Mouse (Mus musculus): ENCODE measurements around the gene Olfr263. TPM values are rescaled to one million over a fixed set of nuclear protein-coding genes. Genes with fewer than 3 reads are reported as not detected.

The Olfr263 gene
- polyA plus RNA-seq, 1 experiment from 2014 or later: not detected

DNA sequence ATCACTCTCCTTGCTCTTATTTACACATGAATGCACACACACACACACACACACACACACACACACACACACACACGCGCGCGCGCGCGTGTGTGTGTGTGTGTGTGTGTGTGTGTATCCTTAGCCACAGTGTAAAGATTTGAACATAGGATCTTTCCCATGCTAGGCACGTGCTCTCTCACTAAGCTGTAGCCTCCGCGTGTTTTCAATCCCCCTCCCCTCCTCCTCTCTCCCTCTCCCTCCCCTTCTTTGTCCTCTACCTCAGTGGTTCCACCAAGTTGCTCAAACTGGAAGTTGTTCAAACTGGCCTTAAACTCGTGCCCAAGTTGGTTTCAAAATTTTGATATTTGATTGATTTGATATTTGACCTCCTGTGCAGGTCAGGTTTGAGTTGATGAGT, 47.3 kb downstream of the Olfr263 start:
- WGBS: 75% methylated on average over 11 of the region's 11 CpGs
- Histone ChIP-seq H3K9ac (replicated peaks; ENCODE audit: low read length) (no peak overlapping the region), H3K27ac (ENCODE audit: low read length) (no peak overlapping the region), H3K4me1 (ENCODE audit: insufficient read depth, low read length) (peaks cover 19% of the 10 kb centered on the region), H3K4me3 (ENCODE audit: low read length) (no peak overlapping the region), H3K4me2 (replicated peaks; ENCODE audit: low read depth, low read length) (no peak overlapping the region), H3K27me3 (ENCODE audit: insufficient read depth, low read length) (no peaks in the 10 kb centered on the region), H3K36me3 (ENCODE audit: insufficient read depth, low read length) (no peaks in the 10 kb centered on the region), H3K9me3 (ENCODE audit: low read length) (no peaks in the 10 kb centered on the region)
- no peak for ATAC-seq (ENCODE audit: low FRiP score, low TSS enrichment)

DNA sequence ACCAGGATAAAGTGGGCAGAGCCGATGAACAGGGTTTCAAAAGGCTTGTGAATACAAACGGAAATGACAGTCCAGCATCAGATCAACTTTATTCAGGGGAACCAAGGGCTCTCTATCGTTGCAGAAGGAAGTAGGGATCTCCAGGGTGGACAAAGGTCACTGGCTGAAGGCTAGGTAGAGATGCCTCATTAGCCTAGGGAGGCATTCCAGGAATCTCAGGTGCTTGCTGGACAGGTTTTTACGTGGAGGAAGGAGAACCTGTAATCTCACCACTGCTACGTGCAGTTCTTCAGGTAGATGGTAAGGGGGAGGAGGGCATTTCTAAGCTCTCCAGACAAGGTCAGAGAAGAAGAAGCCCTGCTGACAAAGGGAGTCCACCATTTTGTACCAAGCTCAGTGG, 48.2 kb downstream of the Olfr263 start:
- Histone ChIP-seq H3K27ac (ENCODE audit: low read length) (peak overlapping the region; percentile 61), H3K9ac (replicated peaks; ENCODE audit: low read length) (no peak overlapping the region), H3K9me3 (ENCODE audit: low read length) (no peaks in the 10 kb centered on the region), H3K4me1 (ENCODE audit: insufficient read depth, low read length) (peaks cover 28% of the 10 kb centered on the region), H3K4me2 (replicated peaks; ENCODE audit: low read depth, low read length) (no peak overlapping the region), H3K36me3 (ENCODE audit: insufficient read depth, low read length) (peaks cover 8% of the 10 kb centered on the region; the same call in 1 of the 2 replicates), H3K27me3 (ENCODE audit: insufficient read depth, low read length) (no peaks in the 10 kb centered on the region), H3K4me3 (ENCODE audit: low read length) (no peak overlapping the region)
- 65% methylated on average over 5 of the region's 5 CpGs for WGBS
- no peak for ATAC-seq (ENCODE audit: low FRiP score, low TSS enrichment)

DNA sequence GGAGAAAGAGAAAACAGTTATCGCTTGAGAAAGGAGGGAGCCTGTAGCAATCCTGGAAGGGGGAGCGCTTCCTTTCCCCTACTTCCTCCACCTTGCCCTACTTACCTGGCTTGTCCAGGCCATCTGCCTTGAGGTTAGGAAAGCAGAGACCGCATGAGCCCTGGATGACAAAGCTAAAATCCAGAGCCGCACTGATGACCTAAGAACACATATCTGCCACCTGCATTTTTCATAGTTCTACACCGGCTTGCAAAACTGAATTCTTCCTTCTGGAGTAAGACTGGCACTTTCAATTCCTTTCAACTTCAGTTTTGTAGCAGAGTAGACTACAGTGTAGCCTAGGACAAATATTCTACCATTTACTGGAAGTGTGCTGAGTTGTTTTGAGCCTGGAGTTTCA, 48.9 kb downstream of the Olfr263 start:
- Histone ChIP-seq H3K4me1 (ENCODE audit: insufficient read depth, low read length) (peaks cover 27% of the 10 kb centered on the region), H3K9me3 (ENCODE audit: low read length) (no peaks in the 10 kb centered on the region), H3K4me2 (replicated peaks; ENCODE audit: low read depth, low read length) (peak overlapping the region; percentile 85), H3K36me3 (ENCODE audit: insufficient read depth, low read length) (peaks cover 14% of the 10 kb centered on the region), H3K27me3 (ENCODE audit: insufficient read depth, low read length) (no peaks in the 10 kb centered on the region), H3K4me3 (ENCODE audit: low read length) (no peak overlapping the region; the same call in 1 of the 2 replicates), H3K27ac (ENCODE audit: low read length) (peak overlapping the region; percentile 61; the same call in 1 of the 2 replicates), H3K9ac (replicated peaks; ENCODE audit: low read length) (no peak overlapping the region)
- WGBS: 90% methylated on average over 5 of the region's 5 CpGs
- ATAC-seq (ENCODE audit: low FRiP score, low TSS enrichment): no peak

DNA sequence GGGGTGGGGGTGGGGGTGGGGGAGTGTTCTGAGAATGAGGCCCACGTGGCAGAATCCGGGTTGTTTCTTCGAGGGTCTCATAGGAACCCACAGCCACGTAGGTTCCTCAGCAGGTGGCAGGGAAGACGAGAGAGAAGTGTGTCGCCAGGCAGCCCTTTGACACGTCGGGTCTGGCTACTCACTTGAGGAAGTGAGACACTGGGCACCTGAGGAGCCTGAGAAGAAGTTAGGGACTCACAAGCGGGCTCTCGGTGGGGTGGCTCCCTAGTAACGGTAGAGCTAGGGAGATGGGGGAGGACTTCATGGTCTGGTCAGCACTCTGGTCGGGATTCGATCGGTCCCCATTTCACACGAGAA, 49.9 kb downstream of the Olfr263 start, which contains the start of gene Trim27:
Trim27 (plus strand) TSS at position 79 of the 357 bp plus-strand sequence.
- H3K4me2 ChIP-seq (replicated peaks; ENCODE audit: low read depth, low read length): peak within 1 kb of the TSS; percentile 85
- ATAC-seq (ENCODE audit: low FRiP score, low TSS enrichment): peak; percentile 47
- WGBS: 0% methylated on average over 15 of the region's 15 CpGs
- peaks cover 26% of the 10 kb centered on the region for H3K4me1 ChIP-seq (ENCODE audit: insufficient read depth, low read length)
- H3K27me3 ChIP-seq (ENCODE audit: insufficient read depth, low read length): no peaks in the 10 kb centered on the region
- H3K4me3 ChIP-seq (ENCODE audit: low read length): peak within 1 kb of the TSS; percentile 99
- H3K9ac ChIP-seq (replicated peaks; ENCODE audit: low read length): peak within 1 kb of the TSS; percentile 96
- peak within 1 kb of the TSS; percentile 98 for H3K27ac ChIP-seq (ENCODE audit: low read length)
- H3K36me3 ChIP-seq (ENCODE audit: insufficient read depth, low read length): peaks cover 24% of the 10 kb centered on the region
- H3K9me3 ChIP-seq (ENCODE audit: low read length): no peaks in the 10 kb centered on the region

DNA sequence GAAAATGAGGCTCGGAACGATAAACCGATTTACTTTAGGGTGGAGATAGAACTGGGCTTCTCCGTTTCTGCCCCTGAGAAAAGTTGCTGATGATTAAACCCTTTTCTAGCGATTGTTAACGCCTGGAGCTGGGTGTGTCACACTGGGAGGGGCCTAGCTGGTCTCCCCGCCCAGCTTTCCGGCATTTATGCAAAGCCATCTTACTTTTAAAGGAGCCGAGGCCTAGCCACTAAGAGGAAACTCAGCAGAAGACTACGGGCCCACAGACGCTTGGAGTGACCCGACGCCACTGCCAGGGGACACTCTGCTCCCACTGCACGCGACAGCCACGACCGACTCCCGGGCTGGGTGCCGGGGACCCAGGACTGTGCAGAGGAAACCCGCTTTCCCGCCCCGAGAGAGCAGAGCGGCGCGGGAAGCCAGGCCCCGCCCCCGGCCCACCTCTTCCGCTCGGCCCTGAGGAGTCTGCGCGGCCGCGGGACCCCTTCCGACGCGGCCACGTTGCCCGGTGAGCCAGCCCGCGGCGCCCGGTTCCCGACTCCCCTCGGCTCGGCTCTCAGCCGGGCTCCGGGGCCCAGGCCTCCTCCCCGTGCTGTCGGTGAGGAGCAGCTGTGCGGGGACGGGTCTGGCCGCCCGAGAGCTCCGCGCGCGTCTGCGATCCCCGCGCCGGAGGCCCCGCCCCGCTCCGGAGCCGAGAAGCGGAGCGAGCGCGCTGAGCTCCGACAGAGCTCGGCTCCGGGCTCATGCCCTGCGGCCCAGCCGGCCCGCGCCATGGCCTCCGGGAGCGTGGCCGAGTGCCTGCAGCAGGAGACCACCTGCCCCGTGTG, 50.5 kb downstream of the Olfr263 start:
- Histone ChIP-seq H3K27me3 (ENCODE audit: insufficient read depth, low read length) (no peaks in the 10 kb centered on the region), H3K36me3 (ENCODE audit: insufficient read depth, low read length) (peaks cover 27% of the 10 kb centered on the region), H3K9me3 (ENCODE audit: low read length) (no peaks in the 10 kb centered on the region), H3K4me2 (replicated peaks; ENCODE audit: low read depth, low read length) (peak overlapping the region; percentile 85), H3K9ac (replicated peaks; ENCODE audit: low read length) (peak overlapping the region; percentile 96), H3K4me3 (ENCODE audit: low read length) (peak overlapping the region; percentile 99), H3K4me1 (ENCODE audit: insufficient read depth, low read length) (peaks cover 26% of the 10 kb centered on the region), H3K27ac (ENCODE audit: low read length) (peak overlapping the region; percentile 98)
- ATAC-seq (ENCODE audit: low FRiP score, low TSS enrichment): peak; percentile 96
- WGBS: under 1% methylated on average over 57 of the region's 80 CpGs

DNA sequence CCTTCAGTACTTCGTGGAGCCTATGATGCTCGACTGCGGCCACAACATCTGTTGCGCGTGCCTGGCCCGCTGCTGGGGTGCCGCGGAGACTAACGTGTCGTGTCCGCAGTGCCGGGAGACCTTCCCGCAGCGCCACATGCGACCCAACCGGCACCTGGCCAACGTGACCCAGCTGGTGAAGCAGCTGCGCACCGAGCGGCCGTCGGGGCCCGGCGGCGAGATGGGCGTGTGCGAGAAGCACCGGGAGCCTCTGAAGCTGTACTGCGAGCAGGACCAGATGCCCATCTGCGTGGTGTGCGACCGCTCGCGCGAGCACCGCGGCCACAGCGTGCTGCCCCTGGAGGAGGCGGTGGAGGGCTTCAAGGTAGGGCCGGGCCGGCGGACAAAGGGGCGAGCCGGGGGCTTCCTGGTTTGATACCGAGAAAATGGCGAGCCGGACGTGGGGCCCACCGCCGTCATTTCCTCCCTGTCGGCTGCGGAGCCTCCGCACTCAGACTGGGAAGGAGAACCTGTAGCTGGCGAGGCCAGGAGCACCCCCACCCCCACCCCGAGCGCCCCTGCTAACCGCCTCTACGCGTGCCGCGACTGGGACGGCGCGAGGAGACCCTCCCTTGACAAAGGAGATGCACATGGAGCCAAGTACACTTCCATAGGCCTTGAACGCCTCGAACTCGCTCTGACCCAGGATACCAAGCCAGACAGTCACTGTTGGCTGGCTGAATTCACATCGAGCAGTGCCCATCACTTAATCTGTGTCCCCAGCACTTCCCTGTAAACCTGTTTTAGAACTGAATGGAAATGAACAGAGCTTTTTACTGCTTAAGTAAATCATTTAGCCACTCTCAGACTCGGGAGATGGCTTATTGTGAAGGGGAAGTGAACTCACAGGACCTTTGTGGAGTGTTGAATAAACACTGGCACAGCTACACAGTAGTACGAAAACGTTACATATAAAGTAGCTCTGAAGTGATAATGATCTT, 51.4 kb downstream of the Olfr263 start:
- peak overlapping the region; percentile 99 for H3K4me3 ChIP-seq (ENCODE audit: low read length)
- no peaks in the 10 kb centered on the region for H3K27me3 ChIP-seq (ENCODE audit: insufficient read depth, low read length)
- H3K4me2 ChIP-seq (replicated peaks; ENCODE audit: low read depth, low read length): peak overlapping the region; percentile 72
- no peaks in the 10 kb centered on the region for H3K9me3 ChIP-seq (ENCODE audit: low read length)
- under 1% methylated on average over 70 of the region's 71 CpGs for WGBS
- H3K36me3 ChIP-seq (ENCODE audit: insufficient read depth, low read length): peaks cover 36% of the 10 kb centered on the region
- peaks cover 26% of the 10 kb centered on the region for H3K4me1 ChIP-seq (ENCODE audit: insufficient read depth, low read length)
- H3K9ac ChIP-seq (replicated peaks; ENCODE audit: low read length): peak overlapping the region; percentile 96
- ATAC-seq (ENCODE audit: low FRiP score, low TSS enrichment): peak; percentile 60
- H3K27ac ChIP-seq (ENCODE audit: low read length): peak overlapping the region; percentile 98

DNA sequence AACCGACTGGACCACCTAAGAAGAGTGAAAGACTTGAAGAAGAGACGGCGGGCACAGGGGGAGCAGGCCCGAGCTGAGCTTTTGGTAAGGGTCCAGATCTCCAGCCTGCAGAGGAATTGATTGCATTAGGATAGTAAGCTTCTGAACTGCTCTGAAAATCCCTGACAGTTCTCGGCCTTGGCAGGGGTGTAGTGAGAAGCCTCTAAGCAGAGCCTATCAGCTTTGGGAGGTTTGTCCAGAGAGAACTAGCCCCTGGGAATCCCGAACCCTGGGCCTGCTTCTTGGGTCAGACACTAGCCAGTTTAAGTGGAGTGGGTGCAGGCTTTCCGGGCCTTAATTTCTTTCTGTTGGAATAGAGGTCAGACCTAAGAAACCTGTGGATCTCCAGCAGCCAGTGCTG, 52.6 kb downstream of the Olfr263 start:
- ATAC-seq (ENCODE audit: low FRiP score, low TSS enrichment): no peak
- Histone ChIP-seq H3K27ac (ENCODE audit: low read length) (no peak overlapping the region), H3K9me3 (ENCODE audit: low read length) (no peaks in the 10 kb centered on the region), H3K4me2 (replicated peaks; ENCODE audit: low read depth, low read length) (peak overlapping the region; percentile 72), H3K4me3 (ENCODE audit: low read length) (peak overlapping the region; percentile 99), H3K27me3 (ENCODE audit: insufficient read depth, low read length) (no peaks in the 10 kb centered on the region), H3K9ac (replicated peaks; ENCODE audit: low read length) (peak overlapping the region; percentile 58), H3K36me3 (ENCODE audit: insufficient read depth, low read length) (peaks cover 45% of the 10 kb centered on the region), H3K4me1 (ENCODE audit: insufficient read depth, low read length) (peaks cover 26% of the 10 kb centered on the region)
- WGBS: 72% methylated on average over 7 of the region's 7 CpGs

DNA sequence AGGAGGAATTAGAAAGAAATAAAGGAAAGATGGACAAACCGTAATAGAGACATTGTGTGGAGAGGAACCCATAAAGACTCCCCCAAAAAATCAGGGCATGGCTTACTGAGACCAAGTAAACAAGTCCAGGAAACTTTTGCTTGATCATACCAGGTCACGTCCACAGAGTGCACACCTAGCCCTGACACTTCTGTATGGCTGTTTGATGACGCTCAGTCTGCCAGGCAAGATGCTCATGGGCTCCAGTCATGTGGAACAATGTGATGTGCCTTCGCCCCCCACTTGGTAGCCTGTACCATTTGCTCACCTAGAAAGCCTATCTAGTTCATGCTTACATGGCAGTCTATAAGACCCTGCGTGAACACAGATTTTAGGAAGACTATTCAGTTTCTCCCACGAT, 53.6 kb downstream of the Olfr263 start:
- H3K4me2 ChIP-seq (replicated peaks; ENCODE audit: low read depth, low read length): no peak overlapping the region
- peaks cover 26% of the 10 kb centered on the region for H3K4me1 ChIP-seq (ENCODE audit: insufficient read depth, low read length)
- H3K4me3 ChIP-seq (ENCODE audit: low read length): no peak overlapping the region
- ATAC-seq (ENCODE audit: low FRiP score, low TSS enrichment): no peak
- H3K27ac ChIP-seq (ENCODE audit: low read length): no peak overlapping the region
- peaks cover 56% of the 10 kb centered on the region for H3K36me3 ChIP-seq (ENCODE audit: insufficient read depth, low read length)
- WGBS: 87% methylated on average over 6 of the region's 6 CpGs
- no peaks in the 10 kb centered on the region for H3K9me3 ChIP-seq (ENCODE audit: low read length)
- H3K9ac ChIP-seq (replicated peaks; ENCODE audit: low read length): no peak overlapping the region
- no peaks in the 10 kb centered on the region for H3K27me3 ChIP-seq (ENCODE audit: insufficient read depth, low read length)

DNA sequence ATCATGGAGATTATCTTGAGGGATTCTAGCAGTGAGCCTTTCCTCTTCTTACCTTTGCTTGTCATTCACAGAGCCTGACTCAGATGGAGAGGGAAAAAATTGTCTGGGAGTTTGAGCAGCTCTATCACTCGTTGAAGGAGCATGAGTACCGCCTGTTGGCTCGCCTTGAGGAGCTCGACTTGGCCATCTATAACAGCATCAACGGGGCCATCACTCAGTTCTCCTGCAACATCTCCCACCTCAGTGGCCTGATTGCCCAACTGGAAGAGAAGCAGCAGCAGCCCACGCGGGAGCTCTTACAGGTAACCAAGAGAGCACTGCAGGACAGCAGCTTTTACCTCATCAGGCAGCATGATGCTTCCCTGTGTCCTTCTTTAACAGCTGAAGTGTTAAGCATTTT, 54.2 kb downstream of the Olfr263 start:
- Histone ChIP-seq H3K4me3 (ENCODE audit: low read length) (no peak overlapping the region), H3K4me2 (replicated peaks; ENCODE audit: low read depth, low read length) (no peak overlapping the region)
- no peak for ATAC-seq (ENCODE audit: low FRiP score, low TSS enrichment)

More for the DNA sequence above, 54.2 kb downstream of the Olfr263 start:
- Histone ChIP-seq H3K27ac (ENCODE audit: low read length) (no peak overlapping the region), H3K4me1 (ENCODE audit: insufficient read depth, low read length) (peaks cover 24% of the 10 kb centered on the region), H3K9me3 (ENCODE audit: low read length) (no peaks in the 10 kb centered on the region), H3K9ac (replicated peaks; ENCODE audit: low read length) (no peak overlapping the region), H3K27me3 (ENCODE audit: insufficient read depth, low read length) (no peaks in the 10 kb centered on the region), H3K36me3 (ENCODE audit: insufficient read depth, low read length) (peaks cover 62% of the 10 kb centered on the region)
- WGBS: 93% methylated on average over 7 of the region's 7 CpGs

Data from kidney, embryonic 16.5 days (tissue).